Mouse (Mus musculus) forebrain, embryonic 15.5 days (tissue): ENCODE data around the gene Apof. TPM values are rescaled to one million over a fixed set of nuclear protein-coding genes. Genes with fewer than 3 reads are reported as not detected.
"Not testable (repeated sequence)": the region's sequence is repeated elsewhere in the genome, so short reads cannot be mapped to it uniquely, and the experiment has no call there.

Source experiments
- ATAC-seq: fragments of 200-750 bp; cut with Nextera tagmentation; replicated peaks from 2 replicates; pipeline ENCODE4 v1.8.0; 2017; ENCODE audit warnings: mild to moderate bottlenecking, moderate TSS enrichment, moderate library complexity
- H3K27ac ChIP-seq: fragments of 300-500 bp; sonication (generic); replicated peaks from 2 replicates; pipeline ENCODE4 v1.5.1; 2015; ENCODE audit warnings: mild to moderate bottlenecking, inconsistent platforms
- H3K27me3 ChIP-seq: fragments of 300-500 bp; sonication (generic); 2 replicates; pipeline ENCODE4 v1.6.1; 2015; ENCODE audit warnings: inconsistent platforms
- H3K36me3 ChIP-seq: fragments of 300-500 bp; sonication (generic); 2 replicates; pipeline ENCODE4 v1.6.1; 2015; ENCODE audit warnings: mild to moderate bottlenecking, inconsistent platforms
- H3K4me1 ChIP-seq: fragments of 300-500 bp; sonication (generic); 2 replicates; pipeline ENCODE4 v1.6.1; 2015; ENCODE audit warnings: inconsistent platforms
- H3K4me2 ChIP-seq: fragments of 300-500 bp; sonication (generic); replicated peaks from 2 replicates; pipeline ENCODE4 v1.6.1; 2015; ENCODE audit warnings: mild to moderate bottlenecking, inconsistent platforms
- H3K4me3 ChIP-seq: fragments of 300-500 bp; sonication (generic); 2 replicates; pipeline ENCODE4 v1.5.1; 2015; ENCODE audit warnings: mild to moderate bottlenecking, inconsistent platforms
- H3K9ac ChIP-seq: fragments of 300-500 bp; sonication (generic); replicated peaks from 2 replicates; pipeline ENCODE4 v1.6.1; 2015; ENCODE audit warnings: mild to moderate bottlenecking, inconsistent platforms
- H3K9me3 ChIP-seq: fragments of 300-500 bp; sonication (generic); 2 replicates; pipeline ENCODE4 v1.6.1; 2016; ENCODE audit warnings: inconsistent platforms
- WGBS: fragments of 180-500 bp; shearing (Covaris S2); methylation state at CpG from one replicate; pipeline ENCODE4 v1.1.7; 2015; ENCODE audit warnings: mixed read lengths; 5-methylcytosine and 5-hydroxymethylcytosine counted together
- polyA plus RNA-seq: library from polyadenylated mRNA; unstranded; fragments of >200 nt; fragmentation: Nextera tagmentation; extraction: Ambion mirVana; gene quantifications from 2 replicates; pipeline ENCODE4 v1.2.1, GENCODE M21; 2015

Gene Apof
- polyA plus RNA-seq, 1 experiment from 2014 or later: not detected

DNA sequence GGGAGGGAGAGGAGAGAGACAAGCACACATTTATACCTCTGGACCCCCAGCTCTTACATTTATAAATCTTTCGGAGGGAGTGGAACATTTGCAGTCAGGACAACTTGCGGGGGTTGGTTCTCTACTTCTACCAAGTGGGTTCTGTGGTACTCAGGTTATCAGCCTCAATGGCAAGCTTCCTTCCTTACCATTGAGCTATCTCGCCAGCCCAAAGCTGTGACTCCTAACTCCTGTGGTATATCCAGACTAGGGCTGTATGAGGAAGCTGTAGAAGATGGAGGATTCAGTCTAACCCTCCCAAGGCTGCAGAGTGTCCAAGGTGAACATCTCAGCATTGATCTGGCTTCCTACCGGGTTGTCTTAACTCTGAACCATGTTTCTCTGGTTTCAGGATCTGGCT is 29.3 kb upstream of the Apof start:
- no peak overlapping the region for H3K4me3 ChIP-seq
- peaks cover 21% of the 10 kb centered on the region for H3K36me3 ChIP-seq
- H3K4me1 ChIP-seq: 0 out of 2 replicates have a peak, but pooled peaks cover 5% of the 10 kb centered on the region
- H3K27me3 ChIP-seq: no peaks in the 10 kb centered on the region
- no peak overlapping the region for H3K27ac ChIP-seq
- H3K4me2 ChIP-seq: no peak overlapping the region
- 97% methylated on average over 4 of the region's 4 CpGs for WGBS
- H3K9me3 ChIP-seq: no peaks in the 10 kb centered on the region
- ATAC-seq: no peak
- H3K9ac ChIP-seq: no peak overlapping the region

DNA sequence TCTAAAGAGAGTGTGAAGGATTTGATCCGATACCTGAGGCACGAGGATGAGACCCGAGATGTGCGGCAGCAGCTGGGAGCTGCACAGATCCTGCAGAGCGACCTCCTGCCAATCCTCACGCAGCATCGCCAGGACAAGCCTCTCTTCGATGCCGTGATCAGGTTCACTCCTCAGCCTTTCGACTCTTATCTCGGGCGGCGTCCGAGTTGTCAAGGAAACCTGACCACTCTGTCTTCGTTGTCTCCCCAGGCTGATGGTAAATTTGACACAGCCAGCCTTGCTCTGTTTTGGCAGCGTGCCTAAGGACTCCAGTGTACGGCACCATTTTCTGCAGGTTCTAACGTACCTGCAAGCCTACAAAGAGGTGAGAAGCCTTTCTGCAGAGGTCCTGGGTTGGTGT is 28.3 kb upstream of the Apof start:
- ATAC-seq: no peak
- no peak overlapping the region for H3K4me2 ChIP-seq
- WGBS: 92% methylated on average over 18 of the region's 18 CpGs
- 0 out of 2 replicates have a peak, but pooled peaks cover 5% of the 10 kb centered on the region for H3K4me1 ChIP-seq
- H3K27me3 ChIP-seq: no peaks in the 10 kb centered on the region
- no peak overlapping the region for H3K4me3 ChIP-seq
- peaks cover 30% of the 10 kb centered on the region for H3K36me3 ChIP-seq
- no peak overlapping the region for H3K27ac ChIP-seq
- H3K9ac ChIP-seq: no peak overlapping the region
- no peaks in the 10 kb centered on the region for H3K9me3 ChIP-seq

DNA sequence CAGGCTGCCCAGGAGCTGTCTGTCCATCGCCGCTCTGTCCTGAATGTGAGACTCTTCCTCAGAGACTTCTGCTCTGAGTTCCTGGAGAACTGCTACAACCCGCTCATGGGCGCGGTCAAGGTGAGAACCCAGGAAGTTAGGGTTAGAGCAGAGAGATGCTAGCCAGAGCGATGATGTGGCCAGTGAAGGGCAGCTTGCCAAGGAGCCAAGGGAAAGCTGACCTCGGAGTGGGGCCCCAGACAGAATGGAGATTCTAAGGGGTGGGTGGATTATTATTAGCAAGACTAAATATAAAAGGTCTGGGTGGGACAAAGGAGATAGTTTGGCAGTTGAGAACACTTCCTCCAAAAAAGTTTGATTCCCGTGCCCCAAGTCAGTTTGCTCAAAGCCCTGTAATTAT is 25.2 kb upstream of the Apof start:
- H3K4me3 ChIP-seq: no peak overlapping the region
- H3K9ac ChIP-seq: no peak overlapping the region
- ATAC-seq: no peak
- no peak overlapping the region for H3K27ac ChIP-seq
- H3K4me2 ChIP-seq: no peak overlapping the region
- H3K4me1 ChIP-seq: no peaks in the 10 kb centered on the region
- no peaks in the 10 kb centered on the region for H3K27me3 ChIP-seq
- no peaks in the 10 kb centered on the region for H3K9me3 ChIP-seq
- peaks cover 46% of the 10 kb centered on the region for H3K36me3 ChIP-seq
- WGBS: 94% methylated on average over 8 of the region's 8 CpGs

DNA sequence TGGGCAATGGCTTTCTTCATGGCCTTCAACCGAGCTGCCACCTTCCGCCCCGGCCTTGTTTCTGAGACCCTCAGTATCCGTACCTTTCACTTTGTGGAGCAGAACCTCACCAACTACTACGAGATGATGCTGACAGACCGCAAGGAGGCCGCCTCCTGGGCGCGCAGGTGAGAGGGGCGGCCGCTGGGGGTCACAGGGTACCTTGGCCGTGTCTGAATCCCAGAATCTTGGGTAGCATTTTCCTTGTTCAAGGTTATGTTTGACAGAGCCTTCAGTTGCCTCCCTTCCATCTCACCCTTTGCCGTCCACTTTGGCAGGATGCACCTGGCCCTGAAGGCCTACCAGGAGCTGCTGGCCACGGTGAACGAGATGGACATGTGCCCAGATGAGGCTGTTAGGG is 24.4 kb upstream of the Apof start:
- no peak overlapping the region for H3K27ac ChIP-seq
- no peaks in the 10 kb centered on the region for H3K4me1 ChIP-seq
- H3K9me3 ChIP-seq: no peaks in the 10 kb centered on the region
- H3K36me3 ChIP-seq: peaks cover 51% of the 10 kb centered on the region
- no peaks in the 10 kb centered on the region for H3K27me3 ChIP-seq
- H3K9ac ChIP-seq: no peak overlapping the region
- no peak for ATAC-seq
- H3K4me2 ChIP-seq: no peak overlapping the region
- H3K4me3 ChIP-seq: no peak overlapping the region
- WGBS: 96% methylated on average over 15 of the region's 15 CpGs

DNA sequence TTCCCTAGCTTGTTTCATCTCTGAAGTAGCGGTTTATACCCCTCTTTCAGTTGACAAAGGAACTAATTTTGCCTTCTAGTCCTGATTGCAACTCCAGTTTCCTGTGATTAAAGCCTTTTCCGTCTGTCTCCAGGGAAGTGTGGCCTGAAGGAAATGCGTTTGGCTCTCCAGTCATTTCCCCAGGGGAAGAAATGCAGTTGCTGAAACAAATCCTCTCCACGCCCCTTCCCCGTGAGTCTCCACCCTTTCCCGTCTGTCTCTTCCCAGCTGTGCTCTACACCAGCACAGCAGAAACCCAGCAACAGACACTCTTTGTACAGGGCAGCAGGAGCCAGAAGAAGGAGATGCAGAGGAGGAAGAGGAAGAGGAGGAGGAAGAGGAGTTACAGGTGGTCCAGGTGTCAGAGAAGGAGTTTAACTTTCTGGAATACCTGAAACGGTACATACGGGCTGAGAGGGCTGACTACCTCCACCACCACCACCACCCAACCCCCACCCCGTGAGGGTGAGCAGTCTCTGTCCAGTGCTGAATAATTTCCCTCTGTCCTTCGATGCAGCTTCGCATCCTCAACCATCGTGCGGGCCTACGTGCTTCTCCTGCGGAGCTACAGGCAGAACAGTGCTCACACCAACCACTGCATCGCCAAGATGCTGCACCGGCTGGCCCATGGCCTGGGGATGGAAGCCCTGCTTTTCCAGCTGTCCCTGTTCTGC is 21.3 kb upstream of the Apof start:
- 91% methylated on average over 17 of the region's 17 CpGs for WGBS
- no peaks in the 10 kb centered on the region for H3K27me3 ChIP-seq
- no peak overlapping the region for H3K27ac ChIP-seq
- peaks cover 62% of the 10 kb centered on the region for H3K36me3 ChIP-seq
- no peak overlapping the region for H3K9ac ChIP-seq
- ATAC-seq: no peak
- H3K4me2 ChIP-seq: no peak overlapping the region
- H3K4me1 ChIP-seq: no peaks in the 10 kb centered on the region
- H3K4me3 ChIP-seq: no peak overlapping the region
- H3K9me3 ChIP-seq: no peaks in the 10 kb centered on the region

DNA sequence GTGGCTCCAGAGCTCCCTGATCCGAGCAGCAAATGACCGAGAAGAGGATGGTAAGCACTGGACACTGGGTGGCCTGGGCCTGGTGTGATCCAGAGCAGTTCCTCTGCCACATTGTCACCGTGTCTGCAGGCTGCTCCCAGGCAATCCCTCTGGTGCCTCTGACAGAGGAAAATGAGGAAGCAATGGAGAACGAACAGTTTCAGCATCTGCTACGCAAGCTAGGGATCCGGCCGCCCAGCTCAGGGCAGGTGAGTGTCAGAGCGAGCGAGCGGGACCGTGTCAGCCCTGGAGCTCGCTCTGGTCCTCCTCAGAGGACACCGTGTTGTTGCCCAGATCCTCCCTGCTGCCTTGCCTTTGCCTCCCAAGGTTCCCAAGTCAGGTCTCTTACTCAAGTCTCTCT is 17.9 kb upstream of the Apof start:
- Histone ChIP-seq H3K4me3 (no peak overlapping the region), H3K4me1 (no peaks in the 10 kb centered on the region), H3K27me3 (no peaks in the 10 kb centered on the region), H3K9ac (no peak overlapping the region), H3K36me3 (peaks cover 50% of the 10 kb centered on the region), H3K27ac (no peak overlapping the region), H3K4me2 (no peak overlapping the region), H3K9me3 (no peaks in the 10 kb centered on the region)
- ATAC-seq: no peak
- 97% methylated on average over 13 of the region's 13 CpGs for WGBS

DNA sequence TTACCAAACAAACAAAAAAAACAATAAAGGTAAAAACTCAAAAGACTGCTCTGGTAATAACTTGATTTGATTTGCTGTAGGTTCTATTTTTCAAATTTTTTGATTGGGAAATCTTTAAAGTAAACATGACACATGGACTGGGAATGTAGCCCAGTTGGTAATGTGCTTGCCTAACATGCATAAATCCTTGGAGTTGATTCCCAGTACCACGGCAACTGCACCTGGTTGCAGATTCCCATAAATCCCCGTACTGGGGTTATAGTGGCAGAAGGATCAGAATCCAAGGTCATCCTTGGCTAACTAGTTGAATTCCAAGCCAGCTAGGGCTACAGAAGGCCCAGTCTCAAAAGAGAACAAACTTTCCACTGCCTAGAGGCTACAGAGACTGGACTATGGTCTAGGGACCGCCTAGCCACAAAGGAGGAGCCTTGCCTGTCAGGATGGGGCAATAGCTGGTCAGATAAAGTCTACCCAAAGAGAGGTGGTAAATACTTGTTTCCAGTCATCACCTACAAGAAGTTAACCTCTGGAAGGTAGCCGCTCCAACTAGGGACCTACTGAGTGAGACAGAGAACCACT is 14.7 kb upstream of the Apof start, which contains the start of gene Apon:
Gene Apon, plus strand, starts transcription at position 420 of the 579 bp plus-strand sequence.
- H3K9ac ChIP-seq: no peak within 1 kb of the TSS
- no peak within 1 kb of the TSS for H3K27ac ChIP-seq
- peaks cover 30% of the 10 kb centered on the region for H3K36me3 ChIP-seq
- no peaks in the 10 kb centered on the region for H3K27me3 ChIP-seq
- no peak within 1 kb of the TSS for H3K4me2 ChIP-seq
- no peak within 1 kb of the TSS for H3K4me3 ChIP-seq
- WGBS: 83% methylated on average over 4 of the region's 4 CpGs
- no peaks in the 10 kb centered on the region for H3K4me1 ChIP-seq
- ATAC-seq: no peak
- no peaks in the 10 kb centered on the region for H3K9me3 ChIP-seq

DNA sequence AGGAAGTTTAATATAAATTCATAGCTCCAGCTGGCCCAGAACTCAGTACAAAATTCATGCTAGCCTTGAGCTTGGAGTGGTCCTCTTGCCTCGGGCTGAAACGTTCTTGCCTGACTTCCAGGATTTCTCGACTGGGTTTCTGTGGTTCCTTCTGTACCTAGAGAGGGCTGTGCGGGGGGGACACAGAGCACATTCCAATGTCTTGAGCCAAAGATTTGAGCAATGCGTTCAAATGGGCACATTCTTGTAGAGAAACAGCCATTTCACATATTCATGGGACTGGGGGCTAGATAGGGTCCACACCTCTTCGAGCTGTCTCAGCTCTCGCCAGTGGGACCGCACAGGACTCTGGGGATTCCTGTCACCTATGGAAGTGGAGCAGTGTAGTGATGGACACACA is 12.5 kb upstream of the Apof start:
- Histone ChIP-seq H3K4me3 (no peak overlapping the region), H3K9me3 (no peaks in the 10 kb centered on the region), H3K4me1 (no peaks in the 10 kb centered on the region), H3K4me2 (no peak overlapping the region), H3K27ac (no peak overlapping the region), H3K36me3 (peaks cover 12% of the 10 kb centered on the region), H3K9ac (no peak overlapping the region), H3K27me3 (no peaks in the 10 kb centered on the region)
- ATAC-seq: no peak
- WGBS: 93% methylated on average over 8 of the region's 8 CpGs

DNA sequence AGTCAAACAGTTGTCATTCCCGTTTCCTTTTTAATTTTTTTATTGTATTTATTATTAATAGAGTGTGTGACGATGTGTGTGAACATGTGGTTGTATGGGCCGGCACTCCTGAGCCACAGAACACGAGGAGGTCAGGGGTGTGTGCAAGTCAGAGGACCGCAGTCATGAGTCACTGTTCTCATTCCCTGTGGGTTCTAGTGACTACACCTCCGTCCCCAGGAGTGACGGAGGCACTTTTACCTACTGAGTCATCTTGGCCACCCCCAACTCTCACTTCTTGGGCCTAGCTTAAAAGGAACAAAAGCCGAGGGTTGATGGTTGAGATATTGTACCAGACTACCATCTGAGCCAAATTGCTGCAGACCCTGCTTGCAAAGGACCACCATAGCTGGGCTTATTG is 12.1 kb upstream of the Apof start:
- H3K27ac ChIP-seq: no peak overlapping the region
- no peaks in the 10 kb centered on the region for H3K4me1 ChIP-seq
- H3K36me3 ChIP-seq: peaks cover 11% of the 10 kb centered on the region
- H3K4me3 ChIP-seq: no peak overlapping the region
- ATAC-seq: no peak
- no peak overlapping the region for H3K9ac ChIP-seq
- 90% methylated on average over 8 of the region's 8 CpGs for WGBS
- no peak overlapping the region for H3K4me2 ChIP-seq
- H3K9me3 ChIP-seq: no peaks in the 10 kb centered on the region
- H3K27me3 ChIP-seq: no peaks in the 10 kb centered on the region

DNA sequence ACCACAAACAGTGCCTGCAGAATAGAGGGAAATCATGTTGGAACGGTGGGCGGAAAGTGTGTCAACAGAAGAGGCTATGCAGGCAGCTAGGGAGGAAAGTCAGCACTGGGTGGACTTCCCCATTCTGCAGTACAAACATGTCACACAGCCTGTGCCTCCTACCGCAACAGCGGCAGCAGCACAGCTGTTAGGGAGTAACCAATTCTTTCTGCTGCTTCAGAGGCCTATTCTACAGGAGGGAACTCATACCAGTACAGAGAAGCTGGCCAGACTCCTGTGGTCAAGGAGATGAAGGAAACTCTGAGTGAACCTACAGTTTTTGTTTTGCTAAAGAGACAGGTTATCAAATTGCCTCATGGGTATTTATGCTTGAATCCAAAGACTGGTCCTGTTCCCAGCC is 9.5 kb upstream of the Apof start:
- H3K4me2 ChIP-seq: no peak overlapping the region
- no peaks in the 10 kb centered on the region for H3K36me3 ChIP-seq
- no peaks in the 10 kb centered on the region for H3K9me3 ChIP-seq
- no peaks in the 10 kb centered on the region for H3K27me3 ChIP-seq
- H3K4me3 ChIP-seq: no peak overlapping the region
- H3K27ac ChIP-seq: no peak overlapping the region
- ATAC-seq: no peak
- H3K9ac ChIP-seq: no peak overlapping the region
- 91% methylated on average over 4 of the region's 4 CpGs for WGBS
- H3K4me1 ChIP-seq: no peaks in the 10 kb centered on the region

DNA sequence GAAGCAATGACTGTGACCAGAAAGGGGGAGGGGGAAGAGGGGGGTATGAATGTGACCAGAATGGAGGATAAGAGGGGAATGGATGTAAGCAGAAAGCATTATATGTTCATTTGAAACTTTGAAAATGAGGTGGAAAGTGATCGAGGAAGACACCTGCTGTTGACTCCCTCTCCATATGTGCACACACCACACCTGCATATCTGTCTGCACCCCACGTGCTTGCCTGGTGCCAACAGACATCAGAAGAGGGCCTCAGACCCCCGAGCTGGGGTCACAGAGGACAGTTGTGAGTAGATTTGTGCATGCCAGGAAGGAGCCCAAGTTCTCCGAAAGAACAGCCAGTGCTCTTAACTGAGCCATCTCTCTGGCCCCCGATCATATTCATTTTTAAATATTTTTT is 8.5 kb upstream of the Apof start:
- Histone ChIP-seq H3K4me2 (no peak overlapping the region), H3K9ac (no peak overlapping the region), H3K27ac (no peak overlapping the region), H3K4me3 (no peak overlapping the region), H3K36me3 (no peaks in the 10 kb centered on the region), H3K4me1 (no peaks in the 10 kb centered on the region), H3K27me3 (no peaks in the 10 kb centered on the region), H3K9me3 (no peaks in the 10 kb centered on the region)
- 93% methylated on average over 5 of the region's 5 CpGs for WGBS
- ATAC-seq: no peak

DNA sequence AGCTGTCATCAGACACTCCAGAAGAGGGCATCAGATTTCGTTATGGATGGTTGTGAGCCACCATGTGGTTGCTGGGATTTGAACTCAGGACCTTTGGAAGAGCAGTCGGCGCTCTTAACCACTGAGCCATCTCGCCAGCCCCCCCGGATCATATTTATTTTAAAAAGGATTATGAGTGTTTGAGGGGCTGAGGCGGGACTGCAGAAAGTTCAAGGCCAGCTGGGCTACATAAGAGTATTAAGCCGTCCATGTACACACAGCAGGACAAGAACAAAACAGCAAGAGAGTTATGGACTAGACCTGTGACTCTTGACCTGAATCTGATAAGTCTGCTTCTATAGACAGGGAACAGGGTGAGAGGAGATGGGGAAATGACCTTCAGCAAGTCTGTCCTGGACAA is 8.1 kb upstream of the Apof start:
- not testable (repeated sequence) for H3K4me1 ChIP-seq, H3K36me3 ChIP-seq, H3K4me3 ChIP-seq, H3K27me3 ChIP-seq, H3K9ac ChIP-seq, H3K27ac ChIP-seq, H3K4me2 ChIP-seq, H3K9me3 ChIP-seq, ATAC-seq
- 94% methylated on average over 7 of the region's 7 CpGs for WGBS

DNA sequence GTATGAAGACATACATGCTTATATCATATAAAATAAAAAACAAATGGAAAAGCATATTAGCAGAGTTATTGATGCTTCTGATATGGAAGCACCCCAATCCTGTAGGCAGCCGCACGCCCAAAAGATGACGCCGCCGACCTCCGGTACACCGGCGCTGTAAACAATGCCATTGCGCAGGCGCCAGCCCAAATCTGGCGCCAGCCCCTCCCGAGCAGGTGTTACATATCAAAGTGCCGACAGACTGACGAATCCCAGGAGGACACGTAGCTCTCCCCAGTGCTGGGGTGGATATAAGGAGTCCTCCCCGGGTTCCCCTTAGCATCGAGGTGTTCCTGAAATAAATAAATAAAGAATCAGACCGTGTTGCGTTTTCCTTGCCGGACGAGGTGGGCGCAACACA is 6.2 kb upstream of the Apof start:
- Histone ChIP-seq H3K4me1 (no peaks in the 10 kb centered on the region), H3K36me3 (no peaks in the 10 kb centered on the region), H3K27me3 (no peaks in the 10 kb centered on the region), H3K9ac (no peak overlapping the region), H3K4me2 (no peak overlapping the region), H3K9me3 (no peaks in the 10 kb centered on the region), H3K27ac (no peak overlapping the region), H3K4me3 (no peak overlapping the region)
- 83% methylated on average over 22 of the region's 22 CpGs for WGBS
- ATAC-seq: no peak
